Mouse (Mus musculus): Measurements from ENCODE around the gene Myo3b.

Gene Myo3b

DNA sequence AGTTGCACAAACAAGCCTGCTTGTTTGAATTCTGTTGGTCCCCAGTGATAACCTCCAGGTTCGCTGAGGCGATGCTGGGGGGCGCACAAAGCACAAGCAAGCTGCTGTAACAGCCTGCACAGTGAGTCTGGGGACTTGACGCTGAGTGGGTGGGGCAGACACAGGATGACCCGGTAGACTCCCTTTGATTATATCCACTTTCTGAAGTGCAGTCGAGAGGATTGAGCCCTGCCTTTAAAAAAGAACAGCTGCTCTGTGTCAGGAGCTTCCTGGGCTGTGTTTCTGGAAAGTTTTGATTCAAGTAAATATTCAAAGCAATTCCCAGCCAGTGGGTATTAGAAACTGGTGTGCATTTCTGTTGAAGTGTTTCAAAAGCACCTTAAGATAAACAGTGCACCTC is 341.0 kb downstream of the Myo3b start:
- DNase-seq: no peak

DNA sequence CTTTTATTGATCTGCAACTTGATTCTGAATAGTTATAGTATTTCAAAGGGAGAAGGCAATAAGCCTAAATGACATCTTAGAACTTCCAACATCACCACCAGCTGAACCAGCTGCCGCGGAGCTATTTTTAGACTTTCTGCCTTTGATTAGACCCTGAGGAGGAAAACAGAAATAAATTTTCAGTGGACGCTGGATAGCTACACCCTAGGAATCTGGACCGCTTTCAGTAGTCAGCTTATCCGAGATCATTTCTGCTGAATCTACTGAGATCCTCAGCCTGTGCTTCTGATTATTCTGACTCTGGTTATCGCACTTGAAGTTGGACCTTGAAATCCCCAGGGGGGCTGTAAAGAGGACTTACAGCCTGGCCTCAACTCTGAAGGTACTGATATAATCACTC is 349.7 kb downstream of the Myo3b start:
- DNase-seq: no peak

DNA sequence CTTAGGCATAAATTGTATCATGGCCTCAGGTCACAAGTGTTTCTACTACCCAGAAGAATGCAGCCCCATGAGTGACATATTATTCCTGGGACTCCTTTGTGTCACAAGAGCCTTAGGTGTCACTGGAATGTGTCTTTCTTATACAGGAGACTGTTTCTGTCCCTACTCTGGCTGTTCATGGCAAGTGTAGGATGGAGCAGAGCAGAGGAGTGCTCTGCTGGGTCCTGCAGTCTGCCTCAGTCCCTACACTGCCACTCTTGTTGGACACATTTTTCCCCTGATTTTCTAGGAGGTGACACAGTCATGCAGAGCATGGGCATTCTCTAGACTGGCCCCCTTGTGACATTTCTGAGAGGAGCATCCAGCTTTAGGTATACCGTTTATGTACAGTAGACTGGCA is 350.2 kb downstream of the Myo3b start:
- no peak for DNase-seq

DNA sequence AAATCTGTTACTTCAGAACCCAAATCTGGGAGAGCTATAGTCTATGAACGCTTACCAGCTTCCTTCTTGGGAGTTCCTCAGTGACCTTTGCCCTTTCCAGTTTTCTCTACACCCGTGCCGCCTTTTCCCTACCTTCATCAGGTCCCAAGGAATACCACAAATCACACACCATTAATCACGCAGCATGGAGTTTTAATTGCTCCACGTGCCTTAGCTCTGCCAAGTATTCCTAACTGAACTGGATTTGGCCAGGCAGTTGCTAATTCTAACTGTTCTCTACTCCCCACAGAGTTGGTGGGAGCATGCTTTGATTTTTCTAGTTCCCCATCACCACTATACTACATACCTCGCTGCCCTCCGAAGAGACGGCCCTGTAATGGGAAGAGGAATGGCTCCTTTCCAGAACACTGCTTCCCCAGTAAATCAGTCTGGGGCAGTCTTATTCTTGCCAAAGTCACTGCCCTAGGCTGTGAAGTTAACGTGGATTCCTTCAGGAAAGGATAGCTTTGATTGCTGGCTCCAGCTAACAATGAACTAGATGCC is 358.9 kb downstream of the Myo3b start:
- DNase-seq: no peak

DNA sequence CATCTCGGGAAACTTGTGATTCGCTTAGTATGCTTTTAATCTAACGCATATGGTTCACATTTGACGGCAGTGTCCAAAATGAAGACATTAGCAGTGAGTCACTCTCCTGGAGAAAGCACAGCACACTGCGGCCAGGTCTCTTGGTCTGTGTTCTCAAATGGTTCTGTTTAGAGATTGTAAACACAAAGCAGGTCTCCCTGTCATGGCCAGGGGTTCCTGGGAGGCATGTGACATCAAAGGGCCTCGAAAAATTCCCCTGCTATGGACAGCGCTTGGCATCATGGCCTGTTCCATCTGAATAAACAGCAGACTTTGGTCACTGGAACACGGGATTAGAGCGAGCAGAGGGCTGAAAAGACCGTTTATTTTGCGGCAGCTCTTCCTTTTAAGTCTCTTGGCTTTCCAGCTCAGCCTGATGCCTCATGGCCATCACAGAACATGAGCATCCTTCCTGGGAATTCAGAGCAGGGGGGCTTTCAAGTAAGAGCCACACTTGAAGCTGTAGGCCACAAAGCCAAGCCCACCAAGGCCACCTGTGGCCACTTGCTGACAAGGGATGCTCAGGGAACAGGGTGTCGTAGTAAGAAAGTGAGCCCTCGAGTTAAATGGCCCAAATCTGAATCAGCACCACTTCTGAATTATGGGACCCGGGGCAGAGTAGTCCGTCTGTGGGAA is 360.7 kb downstream of the Myo3b start:
- no peak for DNase-seq

DNA sequence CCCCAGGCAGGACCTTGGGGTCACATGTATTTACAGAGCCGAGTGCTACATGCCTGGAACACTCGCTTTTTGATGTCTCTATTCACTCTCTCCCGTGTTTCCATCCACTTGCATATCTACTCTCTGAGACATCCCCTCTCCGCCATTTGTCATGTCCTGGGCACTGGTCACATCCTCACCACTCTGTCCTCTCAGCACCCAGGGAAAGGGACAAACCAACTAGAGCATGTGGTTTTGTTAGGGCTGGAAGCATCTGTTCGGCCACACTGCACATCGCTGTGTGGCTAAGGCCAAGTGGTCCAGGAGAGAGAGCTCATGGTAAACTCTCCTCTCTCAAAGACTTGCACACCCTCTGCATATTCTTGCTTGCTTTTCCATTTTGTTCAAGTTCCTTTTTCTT is 361.4 kb downstream of the Myo3b start:
- no peak for DNase-seq

DNA sequence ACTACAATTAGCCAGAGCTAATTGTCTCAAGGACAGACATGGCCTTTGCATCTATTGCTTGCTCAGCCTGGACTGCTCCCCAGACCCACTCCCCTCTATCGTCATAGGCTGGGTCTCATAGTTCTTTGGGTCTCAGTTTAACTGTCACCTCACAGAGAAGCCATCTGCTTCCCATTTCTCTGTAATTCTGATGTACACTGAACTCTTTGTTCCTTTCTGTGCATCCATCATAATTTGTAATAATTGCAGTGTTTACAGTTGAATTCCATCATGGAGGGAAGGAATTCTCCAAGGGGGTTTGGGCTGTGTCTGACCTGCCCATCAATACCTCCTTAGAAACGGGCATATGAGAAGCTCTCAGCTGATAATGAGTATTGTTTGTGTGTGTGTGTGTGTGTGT is 365.4 kb downstream of the Myo3b start:
- no peak for DNase-seq

DNA sequence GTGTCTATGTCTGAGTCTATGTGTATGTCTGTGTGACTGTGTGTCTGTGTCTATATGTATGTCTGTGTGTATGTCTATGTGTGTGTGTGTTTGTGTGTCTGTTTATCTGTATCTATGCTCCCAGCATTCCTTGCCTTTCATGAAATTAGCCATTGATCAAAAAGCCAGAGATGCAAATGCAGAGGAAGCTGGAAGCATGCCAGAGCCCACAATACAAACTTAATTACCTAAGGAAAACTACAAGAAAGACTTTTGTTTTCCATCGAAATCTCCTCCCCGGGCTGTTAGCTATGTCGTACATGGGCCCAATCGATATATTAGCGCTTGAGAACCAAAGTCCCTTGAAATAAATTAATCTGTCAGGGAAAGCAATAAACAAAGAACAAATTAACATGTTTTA is 367.9 kb downstream of the Myo3b start:
- DNase-seq: no peak

DNA sequence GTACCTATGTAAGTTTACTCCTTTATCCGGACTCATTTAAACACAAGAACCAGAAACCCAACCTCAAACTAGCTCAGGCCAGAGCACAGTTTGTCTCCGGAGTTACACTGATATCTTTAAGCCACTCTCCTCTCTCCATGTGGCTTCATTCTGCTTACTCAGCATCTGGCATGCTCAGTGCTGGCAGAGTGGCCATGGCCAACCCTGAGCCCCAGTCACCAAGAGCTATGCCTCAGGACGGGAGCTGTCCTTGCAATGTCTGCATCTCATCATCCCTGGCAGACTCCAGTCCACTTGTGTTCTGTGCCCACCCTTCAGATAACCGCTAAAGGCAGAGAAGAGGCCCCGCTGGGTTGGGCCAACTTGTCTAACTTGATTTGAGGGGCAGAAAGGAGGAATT is 368.8 kb downstream of the Myo3b start:
- no peak for DNase-seq

DNA sequence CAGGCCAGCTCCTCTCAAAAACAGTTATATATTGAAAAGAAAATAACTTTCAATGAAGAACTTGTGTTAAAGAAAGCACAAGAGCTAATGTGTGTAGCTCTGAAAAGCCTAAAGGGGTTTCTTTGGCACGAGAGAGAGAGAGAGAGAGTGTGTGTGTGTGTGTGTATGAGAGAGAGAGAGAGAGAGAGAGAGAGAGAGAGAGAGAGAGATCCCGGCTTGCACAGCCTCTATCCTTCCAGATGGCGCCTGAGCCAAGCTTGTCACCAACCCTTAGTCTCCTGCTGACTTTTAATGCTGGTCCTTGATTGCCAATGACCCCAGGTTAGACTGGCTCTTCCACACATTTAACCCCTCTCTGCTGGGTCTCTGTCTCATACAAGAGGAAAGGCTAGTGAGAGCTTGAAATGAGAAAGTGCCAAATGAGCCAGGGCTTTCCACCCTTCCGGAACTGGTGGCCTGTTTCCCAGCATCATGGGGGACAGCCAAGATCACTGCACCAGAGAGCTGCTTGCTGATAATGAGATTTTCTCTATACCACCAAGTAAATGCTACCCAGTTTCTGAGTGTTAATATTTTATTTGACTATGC is 371.5 kb downstream of the Myo3b start:
- DNase-seq: no peak

DNA sequence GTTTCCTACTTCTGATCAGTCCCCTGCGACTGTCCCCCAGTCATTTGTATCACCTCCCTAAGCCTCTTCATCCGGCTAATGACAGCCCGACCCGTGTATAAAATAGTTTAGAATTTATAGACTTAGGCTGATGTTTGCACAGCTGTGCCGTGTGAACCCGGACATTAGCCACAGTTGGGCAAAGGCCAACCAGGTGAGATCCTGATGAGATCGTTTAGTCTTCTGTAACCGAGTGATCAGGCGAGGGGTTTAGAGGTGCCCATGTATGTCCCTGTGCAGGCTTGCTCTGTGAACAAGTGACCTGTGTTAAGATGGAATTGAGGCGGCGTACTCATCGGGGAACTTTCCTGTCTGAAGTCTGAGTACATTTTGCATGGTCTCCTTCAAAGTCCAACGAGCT is 373.4 kb downstream of the Myo3b start:
- DNase-seq: no peak

DNA sequence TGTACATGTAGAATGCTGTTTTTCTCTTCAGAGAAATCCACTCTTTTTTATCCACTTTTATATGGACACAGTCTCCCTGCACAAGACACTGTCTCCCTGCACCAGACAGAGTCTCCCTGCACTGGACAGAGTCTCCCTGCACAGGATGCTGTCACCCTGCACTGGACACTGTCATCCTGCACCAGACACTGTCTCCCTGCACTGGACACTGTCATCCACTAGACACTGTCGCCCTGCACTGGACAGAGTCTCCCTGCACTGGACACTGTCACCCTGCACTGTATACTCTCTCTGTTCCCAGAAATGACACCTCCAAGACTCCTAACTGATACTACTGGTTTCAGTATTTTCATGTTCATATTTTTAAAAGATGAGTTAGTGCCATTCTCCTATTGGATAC is 375.5 kb downstream of the Myo3b start:
- no peak for DNase-seq

DNA sequence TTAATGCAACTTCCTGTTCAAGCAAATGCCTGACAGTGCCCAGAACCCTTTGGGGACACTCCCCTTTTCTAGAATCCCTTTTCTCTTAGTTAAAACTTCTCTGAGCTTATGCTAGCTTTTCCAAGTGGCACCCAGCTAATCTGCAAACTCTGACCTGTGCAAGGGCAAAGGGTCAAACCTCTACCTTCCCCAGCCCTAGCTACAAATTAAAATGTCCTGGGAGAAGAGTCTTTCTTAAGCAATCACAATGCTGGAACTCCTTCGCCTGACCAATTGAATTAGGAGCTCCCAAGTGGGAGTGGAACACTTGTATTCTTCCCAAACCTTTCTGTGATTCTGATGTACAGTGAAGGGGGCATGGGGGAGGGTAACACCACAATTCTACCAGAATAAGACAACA is 376.6 kb downstream of the Myo3b start:
- no peak for DNase-seq

DNA sequence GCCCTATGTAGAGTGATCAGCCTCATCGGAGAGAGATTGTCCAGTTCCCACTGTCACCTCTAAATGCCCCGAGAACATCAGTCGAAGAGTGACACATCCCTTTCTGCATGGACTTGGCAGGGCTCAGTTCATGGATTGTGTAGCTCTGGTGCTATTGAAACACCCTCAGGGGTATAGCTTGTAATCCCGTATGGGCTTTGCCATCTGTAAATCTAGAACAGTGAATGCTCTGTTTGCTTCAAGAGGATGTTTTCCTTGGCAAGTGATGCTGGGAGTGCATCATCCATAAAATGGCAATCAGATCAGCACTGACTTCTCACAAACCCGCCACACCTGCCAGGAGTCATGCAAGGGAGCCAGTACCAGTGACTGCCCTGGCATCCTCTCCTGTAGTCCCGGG is 380.4 kb downstream of the Myo3b start:
- DNase-seq: no peak

DNA sequence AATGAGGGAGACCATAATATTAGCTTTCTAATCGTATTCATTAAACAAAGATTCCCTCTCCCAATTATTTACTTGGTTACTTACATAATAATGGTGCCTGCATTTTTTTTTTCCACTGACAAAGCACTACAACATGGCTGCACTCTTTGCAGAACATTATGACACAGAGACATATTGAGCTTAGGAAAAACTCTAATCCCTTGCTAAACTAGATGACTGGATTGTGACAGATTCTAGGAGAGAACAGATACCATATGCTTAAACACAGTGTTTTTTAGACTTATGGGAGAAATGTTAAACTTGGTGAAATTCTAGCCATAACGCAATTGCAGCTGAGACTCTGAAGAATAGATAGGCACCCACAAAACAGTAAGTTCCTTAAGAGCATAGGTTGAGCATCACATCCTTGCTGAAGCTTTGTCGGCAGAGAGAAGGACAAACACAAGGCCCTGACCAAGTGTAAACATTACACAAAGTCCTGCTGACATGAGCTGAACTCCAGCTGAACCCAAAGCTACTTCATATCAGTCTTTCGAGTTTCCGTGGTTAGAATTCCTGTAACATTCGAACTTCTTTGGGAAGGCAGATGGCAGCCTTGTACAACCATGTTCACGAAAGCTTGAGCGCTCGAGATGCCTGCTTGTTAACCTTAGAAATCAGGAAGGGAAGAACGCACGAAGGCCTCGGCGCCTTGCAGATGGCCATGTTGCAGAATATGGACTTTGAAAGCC is 382.4 kb downstream of the Myo3b start:
- DNase-seq: no peak

DNA sequence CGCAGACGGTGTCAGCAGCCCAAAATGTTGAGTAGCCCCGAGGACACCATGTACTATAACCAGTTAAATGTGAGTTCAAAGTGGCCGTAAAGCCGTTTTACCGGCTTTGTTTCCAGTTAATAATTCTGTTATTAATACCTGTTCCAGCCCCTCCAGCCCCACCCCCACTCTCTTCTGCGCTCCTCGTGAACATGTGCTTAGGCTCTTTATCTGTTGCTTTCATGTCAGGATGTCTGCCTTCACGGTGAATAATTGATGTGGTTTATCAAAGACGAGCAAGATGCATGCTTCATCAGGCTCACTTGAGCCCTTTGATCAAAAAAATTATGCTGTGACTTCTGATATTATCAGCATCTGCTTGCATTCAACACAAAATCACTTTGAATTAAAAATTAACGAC is 386.7 kb downstream of the Myo3b start:
- no peak for DNase-seq

DNA sequence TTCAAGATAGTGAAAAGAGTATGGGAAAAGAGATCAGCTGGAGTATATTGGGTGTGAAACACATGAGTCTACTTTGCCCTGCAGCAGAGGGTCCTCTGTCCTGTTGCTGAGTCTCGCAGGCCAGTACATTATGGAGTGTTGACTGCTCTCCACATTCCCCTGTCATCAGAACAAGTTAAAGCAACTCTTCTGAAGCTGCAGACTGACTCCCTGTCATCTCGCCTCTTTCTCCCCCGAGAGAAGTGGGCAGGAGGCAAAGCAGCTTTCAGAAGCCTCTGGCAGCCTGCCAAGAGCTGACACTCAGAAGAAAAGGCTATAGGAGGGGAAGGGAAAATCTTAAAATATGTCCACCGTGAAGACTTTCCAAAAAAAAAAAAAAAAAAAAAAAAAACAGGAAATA is 404.1 kb downstream of the Myo3b start:
- DNase-seq: peak; percentile 8

DNA sequence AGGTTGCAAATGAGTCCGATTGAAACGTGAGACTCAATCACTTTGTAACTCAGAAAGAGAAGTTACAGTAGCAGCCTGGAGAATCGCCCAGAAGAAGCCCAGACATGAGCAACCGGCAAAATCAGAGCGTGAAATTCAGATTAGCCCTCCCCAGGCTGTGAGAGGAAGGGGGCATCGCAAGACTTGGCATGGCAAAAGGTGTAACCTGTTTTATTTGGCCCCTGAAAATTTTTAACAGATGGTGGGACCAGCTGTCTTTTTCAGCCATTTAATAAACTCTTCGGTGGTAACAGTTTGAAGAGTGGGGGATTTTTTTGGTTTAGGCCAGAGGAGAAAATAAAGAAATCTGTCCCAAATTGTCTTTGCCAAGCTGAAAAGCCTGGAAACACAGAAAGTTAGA is 405.2 kb downstream of the Myo3b start:
- no peak for DNase-seq

DNA sequence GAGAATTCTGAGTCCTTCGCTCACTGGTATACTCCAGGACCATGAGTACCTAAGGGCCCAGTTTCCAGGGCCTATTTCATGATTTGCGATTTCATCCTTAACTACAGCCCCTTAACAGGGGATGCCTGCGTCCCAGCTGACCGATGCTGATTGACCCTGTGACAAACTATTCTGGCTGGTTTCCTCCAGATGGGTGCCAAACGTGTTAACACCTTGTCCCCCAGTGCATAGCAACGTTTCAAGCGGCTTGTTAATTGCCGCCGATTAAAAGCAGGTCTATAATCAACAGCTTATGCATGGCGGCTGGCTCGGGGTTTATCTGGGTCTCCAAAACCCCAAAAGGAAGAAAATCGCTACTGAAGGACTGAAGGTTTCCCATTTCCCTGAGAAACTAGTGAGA is 417.3 kb downstream of the Myo3b start:
- DNase-seq: no peak

DNA sequence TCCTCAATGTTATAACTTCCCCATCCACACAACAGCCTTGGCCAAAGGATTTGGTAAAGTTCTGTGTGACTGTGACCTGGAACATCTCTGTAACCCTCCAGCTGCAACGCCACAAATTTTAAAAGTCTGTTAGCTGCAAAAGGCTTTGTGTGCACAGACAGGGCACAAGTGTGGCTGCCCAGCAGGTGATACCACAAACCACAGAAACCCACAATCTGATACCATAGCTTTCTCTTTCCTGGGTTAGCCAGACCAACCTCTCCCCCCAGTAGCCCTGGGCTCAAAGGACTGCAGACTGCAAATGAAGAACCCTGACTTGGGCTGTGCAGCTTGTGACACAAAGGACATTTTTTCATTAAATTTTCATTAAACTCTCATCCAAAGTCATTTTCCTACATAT is 424.7 kb downstream of the Myo3b start:
- DNase-seq: no peak

DNA sequence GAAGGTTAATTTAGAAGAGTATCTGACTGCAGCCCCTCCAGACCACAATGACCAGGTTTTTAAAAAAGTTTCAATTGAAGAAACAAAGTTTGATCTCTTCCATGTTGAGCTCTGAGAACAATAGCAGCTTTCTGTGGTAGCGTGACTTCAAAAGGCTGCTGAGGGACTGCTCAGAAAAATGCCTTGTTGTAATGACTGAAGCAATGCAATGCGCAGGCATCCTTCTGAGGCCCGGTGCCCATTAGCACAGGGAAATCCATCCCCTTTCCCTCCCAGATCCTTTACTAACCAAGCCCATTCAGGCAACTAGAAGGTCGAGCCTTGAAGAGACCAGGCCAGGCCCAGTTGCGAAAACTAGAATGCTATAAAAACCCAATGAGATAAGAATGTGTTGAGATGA is 432.2 kb downstream of the Myo3b start:
- no peak for DNase-seq

DNA sequence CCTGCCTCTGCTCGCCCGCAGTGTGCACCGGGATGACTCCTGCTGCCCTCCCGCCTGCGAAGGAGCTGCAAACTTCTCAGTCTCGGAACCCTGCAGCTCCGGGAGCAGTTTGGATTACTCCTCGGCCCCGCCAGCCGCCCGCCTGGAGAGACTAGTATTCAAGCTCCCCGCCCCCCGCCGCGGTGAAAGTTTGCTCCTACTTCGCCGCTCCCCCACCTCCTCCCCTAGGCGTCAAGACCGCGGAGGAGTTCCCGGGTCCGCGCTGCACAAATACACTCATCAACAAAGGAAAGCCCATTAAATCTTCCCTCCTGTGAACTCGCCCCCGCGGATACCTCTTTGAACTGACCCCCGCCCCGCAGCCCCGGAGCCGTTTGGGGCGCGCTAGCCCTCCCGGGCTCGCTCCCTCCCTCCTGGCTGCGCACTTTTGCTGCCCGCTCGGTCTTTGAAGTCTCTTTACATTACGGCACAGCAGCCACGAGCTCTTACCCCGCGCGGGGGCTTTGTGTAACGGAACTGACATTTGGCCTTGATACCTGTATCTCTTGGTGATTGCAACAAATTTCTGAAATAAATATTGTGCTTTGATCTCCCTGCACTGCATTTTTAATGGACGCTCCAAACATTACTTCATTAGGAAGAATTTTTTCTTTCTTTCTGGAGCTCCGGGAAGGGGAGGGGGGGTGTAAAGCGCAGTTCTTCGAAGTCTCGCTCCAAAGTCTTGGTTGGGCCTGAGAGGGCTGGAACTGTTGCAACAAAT is 433.1 kb downstream of the Myo3b start:
- DNase-seq: no peak
